Mouse (Mus musculus) cerebellum, adult 18-20 months (tissue): ENCODE results near the gene Calml4.
"Not testable (repeated sequence)": the region's sequence is repeated elsewhere in the genome, so short reads cannot be mapped to it uniquely, and the experiment has no call there.

Experiments
- DNase-seq, 2 experiments: peaks; one replicate each; pipeline ENCODE4 v3.0.0; 2021

The Calml4 gene

GRCm38 (mm10) chr9:62835705-62836446, 22.0 kb upstream of the Calml4 start:
- no peak for DNase-seq

- DNase-seq: no peak
Measured at GRCm38 (mm10) chr9:62837611-62838010, 20.3 kb upstream of the Calml4 start.

- no peak for DNase-seq
Measured at GRCm38 (mm10) chr9:62838146-62838505, 19.8 kb upstream of the Calml4 start.

- DNase-seq: peak; percentile 84 to 87
Measured at GRCm38 (mm10) chr9:62838506-62839171, 19.2 kb upstream of the Calml4 start, which contains the start of gene Cln6. Gene Cln6, plus strand, starts transcription at chr9:62838785.

- peak in 1 of 2 experiments; percentile 45 for DNase-seq
Measured at GRCm38 (mm10) chr9:62839172-62839770, 18.6 kb upstream of the Calml4 start.

GRCm38 (mm10) chr9:62843356-62844024, 14.4 kb upstream of the Calml4 start:
- DNase-seq: no peak

- DNase-seq: no peak
Measured at GRCm38 (mm10) chr9:62844461-62844860, 13.4 kb upstream of the Calml4 start.

GRCm38 (mm10) chr9:62847694-62848093, 10.2 kb upstream of the Calml4 start:
- peak; percentile 85 to 92 for DNase-seq

GRCm38 (mm10) chr9:62848641-62849040, 9.2 kb upstream of the Calml4 start:
- no peak for DNase-seq

GRCm38 (mm10) chr9:62851571-62851970, 6.3 kb upstream of the Calml4 start:
- no peak for DNase-seq

- no peak for DNase-seq
Measured at GRCm38 (mm10) chr9:62854483-62854882, 3.4 kb upstream of the Calml4 start.

- no peak for DNase-seq
Measured at GRCm38 (mm10) chr9:62857216-62857615, 664 bp upstream of the Calml4 start.

GRCm38 (mm10) chr9:62858266-62859019, 563 bp downstream of the Calml4 start:
- no peak for DNase-seq

- DNase-seq: not testable (repeated sequence)
Measured at GRCm38 (mm10) chr9:62860102-62860501, 2.2 kb downstream of the Calml4 start.

- no peak for DNase-seq
Measured at GRCm38 (mm10) chr9:62860866-62861265, 3.0 kb downstream of the Calml4 start.

- not testable (repeated sequence) for DNase-seq
Measured at GRCm38 (mm10) chr9:62869236-62869635, 11.4 kb downstream of the Calml4 start.

- no peak for DNase-seq
Measured at GRCm38 (mm10) chr9:62870728-62871127, 12.8 kb downstream of the Calml4 start.

GRCm38 (mm10) chr9:62876966-62877616, 19.2 kb downstream of the Calml4 start:
- DNase-seq: no peak

GRCm38 (mm10) chr9:62877825-62878224, 19.9 kb downstream of the Calml4 start:
- DNase-seq: no peak

- DNase-seq: peak; percentile 33 to 35
Measured at GRCm38 (mm10) chr9:62881871-62882270, 24.0 kb downstream of the Calml4 start.

GRCm38 (mm10) chr9:62894486-62894885, 36.6 kb downstream of the Calml4 start:
- peak; percentile 21 to 31 for DNase-seq

- no peak for DNase-seq
Measured at GRCm38 (mm10) chr9:62901736-62902135, 43.9 kb downstream of the Calml4 start.
